In genomic region chr8:107972198-107972597, GRCm38 (mm10) we compare ENCODE assay signal across 22 mouse cellular contexts.
"Had no signal": no experiment of that assay in that cellular context is flagged by ENCODE, and none has a peak within 500 bp of the region (broad histone marks: within the 10 kb centered on the region; RNA-seq: fewer than 3 reads in every experiment).

No protein-coding gene starts in this region.

- H3K4me2 ChIP-seq: forebrain, embryonic 15.5 days; heart, embryonic 12.5 days; hindbrain, embryonic 13.5 days; hindbrain, embryonic 15.5 days; limb, embryonic 12.5 days; liver, embryonic 12.5 days had no signal

- H3K4me1 ChIP-seq: forebrain, embryonic 15.5 days; heart, embryonic 12.5 days; hindbrain, embryonic 13.5 days; hindbrain, embryonic 15.5 days had no signal

- H3K27ac ChIP-seq: forebrain, embryonic 15.5 days; heart, embryonic 10.5 days; hindbrain, embryonic 13.5 days; hindbrain, embryonic 15.5 days; hindbrain, postnatal 0 days; layer of hippocampus, adult 2 months; left cerebral cortex, adult 2 months; limb, embryonic 10.5 days; limb, embryonic 12.5 days; liver, embryonic 12.5 days had no signal

- H3K4me3 ChIP-seq: forebrain, embryonic 15.5 days; heart, embryonic 10.5 days; heart, embryonic 12.5 days; hindbrain, embryonic 13.5 days; hindbrain, embryonic 15.5 days; layer of hippocampus, adult 2 months; left cerebral cortex, adult 2 months; limb, embryonic 10.5 days; limb, embryonic 12.5 days; liver, embryonic 12.5 days had no signal

- H3K9me3 ChIP-seq: forebrain, embryonic 15.5 days; heart, embryonic 10.5 days; heart, embryonic 12.5 days; hindbrain, embryonic 13.5 days; hindbrain, embryonic 15.5 days; limb, embryonic 10.5 days; limb, embryonic 12.5 days; liver, embryonic 12.5 days had no signal

- DNase-seq: forebrain, postnatal 0 days; gastrocnemius, postnatal 14 days; gastrocnemius, postnatal 36 days; heart, adult 18-20 months; heart, postnatal 10 days; heart, postnatal 36 days; kidney, adult 18-20 months; kidney, adult 8-10 months; kidney, postnatal 10 days; kidney, postnatal 25 days; kidney, postnatal 4 days had no signal

- H3K27me3 ChIP-seq: forebrain, embryonic 15.5 days; heart, embryonic 12.5 days; hindbrain, embryonic 15.5 days; liver, embryonic 12.5 days had no signal

- H3K36me3 ChIP-seq: forebrain, embryonic 15.5 days; heart, embryonic 10.5 days; heart, embryonic 12.5 days; hindbrain, embryonic 13.5 days; hindbrain, embryonic 15.5 days; limb, embryonic 10.5 days; limb, embryonic 12.5 days; liver, embryonic 12.5 days had no signal

- H3K9ac ChIP-seq: forebrain, embryonic 15.5 days; forebrain, postnatal 0 days; heart, embryonic 12.5 days; hindbrain, embryonic 13.5 days; hindbrain, embryonic 15.5 days; limb, embryonic 12.5 days; liver, embryonic 12.5 days had no signal

- ATAC-seq: forebrain, embryonic 15.5 days; forebrain, postnatal 0 days; hindbrain, postnatal 0 days; liver, embryonic 12.5 days had no signal
